Mouse (Mus musculus) G1E (cell line): ENCODE data around the gene Kcnma1. TPM values are rescaled to one million over a fixed set of nuclear protein-coding genes. Genes with fewer than 3 reads are reported as not detected.

Experiments used
- ATAC-seq: 2 replicates; pipeline ENCODE4 v1.8.0; 2016; ENCODE audit warnings: mild to moderate bottlenecking; ENCODE audit not compliant: insufficient number of reproducible peaks, poor library complexity, low FRiP score, severe bottlenecking; ENCODE audit errors: extremely low read depth
- DNase-seq: peaks from one replicate; pipeline ENCODE4 v3.0.0; 2012; ENCODE audit warnings: low spot score
- H3K27me3 ChIP-seq: 2 replicates; pipeline ENCODE4 v1.6.1; 2012; ENCODE audit warnings: mild to moderate bottlenecking, low read length, inconsistent platforms; ENCODE audit not compliant: insufficient read depth
- H3K36me3 ChIP-seq: replicated peaks from 2 replicates; pipeline ENCODE3; 2012; ENCODE audit warnings: mild to moderate bottlenecking, inconsistent platforms
- H3K4me1 ChIP-seq: 2 replicates; pipeline ENCODE4 v1.6.1; 2012; ENCODE audit warnings: low read depth, low read length, inconsistent platforms, mixed read lengths; ENCODE audit not compliant: insufficient read depth
- H3K4me3 ChIP-seq: 2 replicates; pipeline ENCODE4 v1.5.1; 2012; ENCODE audit warnings: low read depth, mild to moderate bottlenecking, inconsistent platforms, low read length, moderate library complexity, mixed read lengths
- H3K9me3 ChIP-seq: replicated peaks from 2 replicates; pipeline ENCODE4 v1.6.1; 2012; ENCODE audit warnings: inconsistent platforms
- CTCF ChIP-seq: IDR thresholded peaks from 2 replicates; pipeline ENCODE4 v1.5.1; 2012; ENCODE audit warnings: low read depth, low read length, inconsistent platforms, mixed read lengths
- GATA1 ChIP-seq: IDR thresholded peaks from 2 replicates; pipeline ENCODE4 v1.6.1; 2012; ENCODE audit warnings: borderline replicate concordance, low read length, inconsistent platforms, mixed read lengths
- GATA2 ChIP-seq: IDR thresholded peaks from 2 replicates; pipeline ENCODE4 v1.6.1; 2012; ENCODE audit warnings: low read depth, low read length, inconsistent platforms, borderline replicate concordance
- POLR2AphosphoS5 ChIP-seq: IDR thresholded peaks from 2 replicates; pipeline ENCODE4 v1.6.1; 2012; ENCODE audit warnings: low read depth, low read length, inconsistent platforms; ENCODE audit not compliant: insufficient replicate concordance
- TAL1 ChIP-seq: conservative IDR thresholded peaks from 2 replicates; pipeline ENCODE4 v1.6.1; 2012; ENCODE audit warnings: low read depth, low read length, inconsistent platforms, mixed read lengths
- polyA plus RNA-seq: library from polyadenylated mRNA; stranded (reverse); fragments of >175 nt; gene quantifications from 2 replicates; pipeline ENCODE4 v1.2.3, GENCODE M21; 2012
- total RNA-seq, 2 experiments: library from RNA; stranded (forward) in 1 of 2; stranded (reverse) in 1 of 2; fragments of 200-1000 nt in 1 of 2; fragments of >200 nt in 1 of 2; fragmentation: Nextera tagmentation in 1 of 2; gene quantifications; 2 replicates each; pipeline ENCODE4 v1.2.3; 2014 to 2017

Kcnma1 gene
- total and polyA plus RNA-seq, 3 experiments, result 0.27 TPM; not detected in 2

GRCm38 (mm10) chr14:23729377-23729776, 284.9 kb downstream of the Kcnma1 start:
- ATAC-seq (no peak), DNase-seq (no peak)
- Histone ChIP-seq H3K36me3 (no peaks in the 10 kb centered on the region), H3K4me1 (no peaks in the 10 kb centered on the region), H3K4me3 (no peak overlapping the region), H3K27me3 (no peaks in the 10 kb centered on the region), H3K9me3 (no peaks in the 10 kb centered on the region)
- TF ChIP-seq GATA1, result no peak
- TF ChIP-seq CTCF, result no peak
- no peak for TF ChIP-seq TAL1
- no peak for TF ChIP-seq GATA2
- no peak for TF ChIP-seq POLR2AphosphoS5

DNA sequence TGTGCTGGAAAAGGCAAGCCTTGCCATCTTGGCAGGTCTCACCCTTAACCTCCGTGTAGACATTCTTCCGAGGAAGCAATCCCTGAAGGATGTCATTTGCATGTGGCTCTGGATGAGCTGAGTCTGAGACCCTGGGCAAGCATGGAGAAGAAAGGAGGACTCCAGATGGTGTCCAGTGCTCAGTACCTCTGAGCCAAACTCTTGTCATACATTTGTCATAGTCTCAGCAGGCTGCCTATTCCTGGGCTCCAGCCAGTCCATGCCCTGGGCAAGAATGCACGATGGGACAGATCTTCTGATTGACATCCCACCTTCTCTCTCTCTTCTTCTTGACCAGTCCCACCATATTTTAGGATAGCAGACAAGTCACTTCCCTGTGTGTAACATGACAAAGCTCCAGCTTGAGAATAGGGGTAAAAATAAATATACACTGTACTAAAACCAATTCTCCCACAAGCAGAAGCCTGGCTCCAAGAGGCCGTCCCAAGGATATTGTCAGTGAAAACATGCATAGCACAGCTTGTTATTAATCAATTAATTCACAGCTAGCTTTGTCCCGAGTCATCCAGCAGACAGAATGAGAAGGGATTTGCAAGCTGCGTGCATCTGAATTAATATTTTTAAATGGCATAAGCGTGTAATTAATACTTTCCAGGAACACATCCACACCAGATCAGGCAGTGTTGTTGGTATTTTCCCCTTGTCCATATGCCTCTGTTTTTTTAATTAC, 290.4 kb downstream of the Kcnma1 start:
- H3K36me3 ChIP-seq, result no peaks in the 10 kb centered on the region
- ATAC-seq (no peak), DNase-seq (no peak)
- no peak for TF ChIP-seq POLR2AphosphoS5
- no peak for TF ChIP-seq TAL1
- TF ChIP-seq GATA2, result no peak
- TF ChIP-seq GATA1, result no peak
- TF ChIP-seq CTCF, result no peak
- no peak overlapping the region for H3K4me3 ChIP-seq
- no peaks in the 10 kb centered on the region for H3K27me3 ChIP-seq
- no peaks in the 10 kb centered on the region for H3K4me1 ChIP-seq
- no peaks in the 10 kb centered on the region for H3K9me3 ChIP-seq

- no peaks in the 10 kb centered on the region for H3K9me3 ChIP-seq
- ATAC-seq (no peak), DNase-seq (no peak)
- no peak overlapping the region for H3K4me3 ChIP-seq
- H3K36me3 ChIP-seq, result no peaks in the 10 kb centered on the region
- H3K4me1 ChIP-seq, result no peaks in the 10 kb centered on the region
- no peaks in the 10 kb centered on the region for H3K27me3 ChIP-seq
- TF ChIP-seq GATA1, result no peak
- TF ChIP-seq CTCF, result no peak
- no peak for TF ChIP-seq POLR2AphosphoS5
- TF ChIP-seq TAL1, result no peak
- TF ChIP-seq GATA2, result no peak
Observed at GRCm38 (mm10) chr14:23719246-23719645, 295.0 kb downstream of the Kcnma1 start.

DNA sequence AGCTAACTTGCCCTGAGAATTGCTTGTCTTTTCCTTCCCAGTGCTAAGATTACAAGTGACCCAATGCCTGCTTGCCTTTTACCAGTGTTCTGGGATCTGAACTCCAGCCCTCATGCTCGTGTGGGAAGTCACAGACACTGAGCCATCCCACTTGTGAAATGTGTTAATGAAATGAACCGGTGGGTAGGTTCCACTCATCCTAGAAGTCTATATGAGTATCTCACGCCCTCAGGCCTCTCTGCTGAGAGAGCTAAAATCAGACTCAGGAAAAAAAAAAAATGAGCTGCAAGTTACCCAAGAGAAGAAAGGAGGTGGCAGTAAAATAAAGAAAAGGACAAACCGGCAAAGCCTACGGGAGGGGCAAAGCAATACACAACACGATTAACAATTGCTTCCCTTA, 295.6 kb downstream of the Kcnma1 start:
- H3K36me3 ChIP-seq, result no peaks in the 10 kb centered on the region
- no peak for TF ChIP-seq TAL1
- TF ChIP-seq GATA1, result no peak
- TF ChIP-seq CTCF, result no peak
- TF ChIP-seq GATA2, result no peak
- no peak for TF ChIP-seq POLR2AphosphoS5
- DNase-seq, result no peak
- no peak overlapping the region for H3K4me3 ChIP-seq
- ATAC-seq, result no peak
- no peaks in the 10 kb centered on the region for H3K9me3 ChIP-seq
- H3K27me3 ChIP-seq, result no peaks in the 10 kb centered on the region
- no peaks in the 10 kb centered on the region for H3K4me1 ChIP-seq

DNA sequence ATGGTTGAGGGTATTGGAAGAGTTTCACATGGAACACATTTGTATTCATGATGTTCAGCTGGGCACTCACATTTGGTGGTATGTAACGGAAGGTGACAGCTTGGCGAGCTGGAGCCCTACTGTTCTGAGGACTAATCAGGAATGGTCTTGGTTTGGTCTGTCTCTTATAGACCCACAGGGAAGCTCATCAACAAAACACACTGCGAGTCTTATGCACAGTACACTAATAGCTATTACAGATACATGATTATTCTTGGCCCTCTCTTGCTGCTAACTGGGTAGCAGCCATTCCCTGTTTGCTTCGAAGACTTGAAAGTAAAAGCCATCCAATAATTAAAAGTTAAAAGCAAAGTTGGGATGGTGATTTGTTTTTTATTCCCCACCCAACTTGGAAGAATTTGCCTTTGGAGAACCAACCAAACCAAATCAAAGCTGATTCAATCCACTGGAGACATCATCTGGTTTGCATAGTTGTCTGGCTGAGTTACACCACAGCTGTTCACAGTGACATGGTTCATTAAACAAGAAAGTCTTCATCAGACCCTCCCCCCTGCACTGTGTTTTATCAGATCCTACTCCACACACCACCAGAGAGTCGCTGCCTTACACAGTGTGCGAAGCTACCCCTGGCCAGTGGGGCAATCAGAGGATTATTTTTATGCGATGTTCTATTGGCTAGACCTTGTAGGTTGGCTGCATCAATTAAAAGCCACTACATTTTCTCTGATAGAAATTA, 299.7 kb downstream of the Kcnma1 start:
- no peak for TF ChIP-seq GATA2
- no peak for TF ChIP-seq CTCF
- TF ChIP-seq POLR2AphosphoS5, result no peak
- TF ChIP-seq TAL1, result no peak
- no peak for TF ChIP-seq GATA1
- H3K9me3 ChIP-seq, result 0 out of 2 replicates have a peak, but pooled peaks cover 3% of the 10 kb centered on the region
- ATAC-seq (no peak), DNase-seq (no peak)
- H3K36me3 ChIP-seq, result no peaks in the 10 kb centered on the region
- H3K4me1 ChIP-seq, result no peaks in the 10 kb centered on the region
- no peaks in the 10 kb centered on the region for H3K27me3 ChIP-seq
- no peak overlapping the region for H3K4me3 ChIP-seq

GRCm38 (mm10) chr14:23712891-23713290, 301.4 kb downstream of the Kcnma1 start:
- Histone ChIP-seq H3K4me1 (no peaks in the 10 kb centered on the region), H3K27me3 (no peaks in the 10 kb centered on the region), H3K4me3 (no peak overlapping the region), H3K36me3 (no peaks in the 10 kb centered on the region), H3K9me3 (0 out of 2 replicates have a peak, but pooled peaks cover 3% of the 10 kb centered on the region)
- ATAC-seq, result no peak
- no peak for DNase-seq
- TF ChIP-seq POLR2AphosphoS5 (no peak), TAL1 (no peak), GATA1 (no peak)
